Mouse (Mus musculus): ENCODE results near the gene Rnase9. TPM values are rescaled to one million over a fixed set of nuclear protein-coding genes. Genes with fewer than 3 reads are reported as not detected.
"Not testable (repeated sequence)": the region's sequence is repeated elsewhere in the genome, so short reads cannot be mapped to it uniquely, and the experiment has no call there.

Gene Rnase9
- polyA plus RNA-seq, 1 experiment from 2014 or later: not detected

GRCm38 (mm10) chr14:51036214-51036613 lies 5.5 kb downstream of the Rnase9 start:
- Histone ChIP-seq H3K9me3 (replicated peaks) (no peaks in the 10 kb centered on the region), H3K36me3 (no peaks in the 10 kb centered on the region), H3K4me3 (no peak overlapping the region), H3K4me2 (no peak overlapping the region), H3K9ac (no peak overlapping the region), H3K4me1 (no peaks in the 10 kb centered on the region), H3K27me3 (replicated peaks) (no peaks in the 10 kb centered on the region), H3K27ac (no peak overlapping the region)
- 68% methylated on average over 4 of the region's 4 CpGs for WGBS (ENCODE audit: insufficient replicate concordance)
- no peak for ATAC-seq

GRCm38 (mm10) chr14:51035206-51035605 lies 6.5 kb downstream of the Rnase9 start:
- Histone ChIP-seq H3K27me3 (replicated peaks) (no peaks in the 10 kb centered on the region), H3K36me3 (no peaks in the 10 kb centered on the region), H3K4me3 (no peak overlapping the region), H3K4me2 (no peak overlapping the region), H3K9ac (no peak overlapping the region), H3K9me3 (replicated peaks) (no peaks in the 10 kb centered on the region), H3K27ac (no peak overlapping the region), H3K4me1 (no peaks in the 10 kb centered on the region)
- no peak for ATAC-seq
- 66% methylated on average over 1 of the region's 1 CpGs for WGBS (ENCODE audit: insufficient replicate concordance)

- Histone ChIP-seq H3K27me3 (replicated peaks) (no peaks in the 10 kb centered on the region), H3K27ac (no peak overlapping the region), H3K4me2 (no peak overlapping the region), H3K9ac (no peak overlapping the region), H3K9me3 (replicated peaks) (no peaks in the 10 kb centered on the region), H3K4me1 (no peaks in the 10 kb centered on the region), H3K4me3 (no peak overlapping the region), H3K36me3 (no peaks in the 10 kb centered on the region)
- WGBS (ENCODE audit: insufficient replicate concordance): 51% methylated on average over 3 of the region's 3 CpGs
- peak; percentile 46; the same call in 1 of the 2 replicates for ATAC-seq
Observed at GRCm38 (mm10) chr14:51027387-51028155, 14.1 kb downstream of the Rnase9 start.

- Histone ChIP-seq H3K4me1 (no peaks in the 10 kb centered on the region), H3K27me3 (replicated peaks) (no peaks in the 10 kb centered on the region), H3K9ac (no peak overlapping the region), H3K36me3 (no peaks in the 10 kb centered on the region), H3K9me3 (replicated peaks) (no peaks in the 10 kb centered on the region), H3K4me2 (no peak overlapping the region), H3K27ac (no peak overlapping the region), H3K4me3 (no peak overlapping the region)
- ATAC-seq: peak; percentile 61; the same call in 1 of the 2 replicates
- 33% methylated on average over 5 of the region's 5 CpGs for WGBS (ENCODE audit: insufficient replicate concordance)
Observed at GRCm38 (mm10) chr14:51026391-51027133, 15.1 kb downstream of the Rnase9 start.

GRCm38 (mm10) chr14:51024820-51025219 lies 16.8 kb downstream of the Rnase9 start:
- Histone ChIP-seq H3K9me3 (replicated peaks) (no peaks in the 10 kb centered on the region), H3K4me3 (no peak overlapping the region), H3K9ac (no peak overlapping the region), H3K4me1 (no peaks in the 10 kb centered on the region), H3K27me3 (replicated peaks) (no peaks in the 10 kb centered on the region), H3K27ac (no peak overlapping the region), H3K36me3 (no peaks in the 10 kb centered on the region), H3K4me2 (no peak overlapping the region)
- WGBS (ENCODE audit: insufficient replicate concordance): 42% methylated on average over 1 of the region's 1 CpGs
- no peak for ATAC-seq

- ATAC-seq: no peak
- WGBS (ENCODE audit: insufficient replicate concordance): 75% methylated on average over 4 of the region's 4 CpGs
Observed at GRCm38 (mm10) chr14:51023457-51023856, 18.2 kb downstream of the Rnase9 start.

GRCm38 (mm10) chr14:51017256-51017655 lies 24.4 kb downstream of the Rnase9 start:
- H3K4me1 ChIP-seq: no peaks in the 10 kb centered on the region
- no peak overlapping the region for H3K4me2 ChIP-seq
- H3K9me3 ChIP-seq (replicated peaks): no peaks in the 10 kb centered on the region
- H3K27me3 ChIP-seq (replicated peaks): no peaks in the 10 kb centered on the region
- H3K36me3 ChIP-seq: no peaks in the 10 kb centered on the region
- WGBS (ENCODE audit: insufficient replicate concordance): 59% methylated on average over 3 of the region's 3 CpGs
- no peak overlapping the region for H3K27ac ChIP-seq
- ATAC-seq: no peak
- H3K4me3 ChIP-seq: no peak overlapping the region
- H3K9ac ChIP-seq: no peak overlapping the region

More at GRCm38 (mm10) chr14:51023457-51023856, 18.2 kb downstream of the Rnase9 start:
- no peaks in the 10 kb centered on the region for H3K9me3 ChIP-seq (replicated peaks)
- H3K27ac ChIP-seq: no peak overlapping the region
- no peaks in the 10 kb centered on the region for H3K27me3 ChIP-seq (replicated peaks)
- no peak overlapping the region for H3K9ac ChIP-seq
- H3K4me2 ChIP-seq: no peak overlapping the region
- no peaks in the 10 kb centered on the region for H3K36me3 ChIP-seq
- H3K4me3 ChIP-seq: no peak overlapping the region
- no peaks in the 10 kb centered on the region for H3K4me1 ChIP-seq

GRCm38 (mm10) chr14:51015780-51016179 lies 25.9 kb downstream of the Rnase9 start:
- no peaks in the 10 kb centered on the region for H3K4me1 ChIP-seq
- no peak overlapping the region for H3K9ac ChIP-seq
- H3K27ac ChIP-seq: no peak overlapping the region
- no peak overlapping the region for H3K4me3 ChIP-seq
- H3K9me3 ChIP-seq (replicated peaks): no peaks in the 10 kb centered on the region
- no peak for ATAC-seq
- no peaks in the 10 kb centered on the region for H3K27me3 ChIP-seq (replicated peaks)
- no peak overlapping the region for H3K4me2 ChIP-seq
- H3K36me3 ChIP-seq: no peaks in the 10 kb centered on the region

GRCm38 (mm10) chr14:51014724-51015123 lies 26.9 kb downstream of the Rnase9 start:
- not testable (repeated sequence) for H3K27ac ChIP-seq; H3K9me3 ChIP-seq (replicated peaks); H3K4me3 ChIP-seq; H3K4me2 ChIP-seq; H3K36me3 ChIP-seq; H3K9ac ChIP-seq; H3K27me3 ChIP-seq (replicated peaks); ATAC-seq; H3K4me1 ChIP-seq
- WGBS (ENCODE audit: insufficient replicate concordance): 68% methylated on average over 3 of the region's 3 CpGs

GRCm38 (mm10) chr14:51009572-51009971 lies 32.1 kb downstream of the Rnase9 start:
- WGBS (ENCODE audit: insufficient replicate concordance): 66% methylated on average over 6 of the region's 6 CpGs

GRCm38 (mm10) chr14:51008781-51009180 lies 32.9 kb downstream of the Rnase9 start:
- no peaks in the 10 kb centered on the region for H3K9me3 ChIP-seq (replicated peaks)
- no peak overlapping the region for H3K9ac ChIP-seq
- H3K27ac ChIP-seq: no peak overlapping the region
- 56% methylated on average over 4 of the region's 4 CpGs for WGBS (ENCODE audit: insufficient replicate concordance)
- no peak overlapping the region for H3K4me2 ChIP-seq
- no peaks in the 10 kb centered on the region for H3K36me3 ChIP-seq
- H3K4me1 ChIP-seq: no peaks in the 10 kb centered on the region
- no peak overlapping the region for H3K4me3 ChIP-seq
- ATAC-seq: no peak
- H3K27me3 ChIP-seq (replicated peaks): no peaks in the 10 kb centered on the region

More at GRCm38 (mm10) chr14:51009572-51009971, 32.1 kb downstream of the Rnase9 start:
- no peaks in the 10 kb centered on the region for H3K4me1 ChIP-seq
- no peak overlapping the region for H3K27ac ChIP-seq
- no peaks in the 10 kb centered on the region for H3K27me3 ChIP-seq (replicated peaks)
- H3K9ac ChIP-seq: no peak overlapping the region
- no peaks in the 10 kb centered on the region for H3K36me3 ChIP-seq
- no peaks in the 10 kb centered on the region for H3K9me3 ChIP-seq (replicated peaks)
- ATAC-seq: no peak
- H3K4me3 ChIP-seq: no peak overlapping the region
- no peak overlapping the region for H3K4me2 ChIP-seq

- WGBS (ENCODE audit: insufficient replicate concordance): 60% methylated on average over 13 of the region's 13 CpGs
Observed at GRCm38 (mm10) chr14:51007914-51008713, 33.6 kb downstream of the Rnase9 start.

More at GRCm38 (mm10) chr14:51007914-51008713, 33.6 kb downstream of the Rnase9 start:
- ATAC-seq: no peak
- Histone ChIP-seq H3K9me3 (replicated peaks) (no peaks in the 10 kb centered on the region), H3K4me3 (no peak overlapping the region), H3K4me1 (no peaks in the 10 kb centered on the region), H3K36me3 (no peaks in the 10 kb centered on the region), H3K9ac (no peak overlapping the region), H3K27me3 (replicated peaks) (no peaks in the 10 kb centered on the region), H3K27ac (no peak overlapping the region), H3K4me2 (no peak overlapping the region)
